Mouse (Mus musculus) liver, postnatal 0 days (tissue): Measurements from ENCODE around the gene Rhobtb3.

Experiments
- CTCF ChIP-seq: sonication (generic); IDR thresholded peaks from 2 replicates; pipeline ENCODE4 v1.5.1; 2016; ENCODE audit warnings: antibody characterized with exemption, low read depth
- EP300 ChIP-seq: IDR thresholded peaks from 2 replicates; pipeline ENCODE4 v1.6.1; 2016; ENCODE audit warnings: antibody characterized with exemption, low read depth, mild to moderate bottlenecking

DNA sequence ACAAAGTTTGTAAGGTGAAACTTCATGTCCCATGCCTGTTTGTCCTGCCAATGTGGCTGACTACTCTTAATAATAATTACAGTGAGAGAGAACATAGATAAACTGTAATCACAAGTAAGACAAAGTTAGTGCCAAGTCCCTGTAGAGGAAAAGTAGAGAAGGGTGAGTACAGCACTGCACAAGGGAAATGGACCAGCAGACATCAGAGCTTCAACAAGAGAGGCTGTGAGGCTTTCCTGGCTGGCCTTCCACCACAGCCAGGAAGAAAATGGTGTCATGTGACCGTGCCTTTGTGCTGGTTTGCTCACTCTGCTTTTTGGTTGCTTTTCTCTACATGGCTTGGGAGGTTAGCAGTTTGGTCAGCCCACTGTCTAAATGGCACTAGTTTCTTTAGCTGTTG is 31.9 kb upstream of the Rhobtb3 start:
- no peak for TF ChIP-seq CTCF
- TF ChIP-seq EP300 = no peak
